Mouse (Mus musculus) heart, postnatal 10 days (tissue): ENCODE measurements at regions not wholly inside any gene's neighbourhood (a gene's known extent, or its start where the extent isn't known, plus 50 kb on each side); places are given as distances from the start of the nearest gene placed in this dataset.

ENCODE experiments used
- DNase-seq, 2 experiments: peaks; one replicate each; pipeline ENCODE4 v3.0.0; 2021
- intact Hi-C: fragments of 180-260 bp; cut with DNase I; formaldehyde crosslinking; loops from one replicate; pipeline ENCODE4 v1.15.1; 2025

- intact Hi-C loops, result no loop called here
- DNase-seq, result no peak
These were observed 69.4 kb upstream of the Fn1 start for GRCm38 (mm10) chr1:71722211-71723038.
